Mouse (Mus musculus): ENCODE data around the gene Snrnp70. TPM values are rescaled to one million over a fixed set of nuclear protein-coding genes. Genes with fewer than 3 reads are reported as not detected.

Snrnp70 gene
- total and polyA plus RNA-seq, 3 experiments = 182 to 457 (median 197) TPM

- H3K4me2 ChIP-seq (ENCODE audit: insufficient read depth, low read depth, poor library complexity, severe bottlenecking) = no peak overlapping the region
- peaks cover 12% of the 10 kb centered on the region for H3K9me3 ChIP-seq (replicated peaks; ENCODE audit: low read length)
- DNase-seq (ENCODE audit: extremely low read depth) = no peak
- TF ChIP-seq PAX5 (IDR thresholded peaks at IDR 0.05; ENCODE audit: low read length) (no peak), HCFC1 (IDR thresholded peaks at IDR 0.05; ENCODE audit: low read depth, low read length) (no peak), SIN3A (IDR thresholded peaks at IDR 0.05; ENCODE audit: low read length) (no peak), MEF2A (IDR thresholded peaks at IDR 0.05; ENCODE audit: borderline replicate concordance, low read depth, low read length) (no peak), JUND (conservative IDR thresholded peaks at IDR 0.05; ENCODE audit: low read depth, low read length) (no peak), USF2 (conservative IDR thresholded peaks at IDR 0.05; ENCODE audit: low read depth, low read length) (no peak), IRF4 (IDR thresholded peaks at IDR 0.05; ENCODE audit: low read depth, low read length) (no peak), MXI1 (IDR thresholded peaks at IDR 0.05; ENCODE audit: low read depth, low read length) (no peak), POLR2A (IDR thresholded peaks at IDR 0.05; ENCODE audit: low read depth, low read length) (no peak), GABPA (IDR thresholded peaks at IDR 0.05; ENCODE audit: insufficient replicate concordance, low read depth, low read length) (no peak), TBP (conservative IDR thresholded peaks at IDR 0.05; ENCODE audit: low read depth, low read length) (no peak), USF1 (IDR thresholded peaks at IDR 0.05; ENCODE audit: low read depth, low read length) (no peak), NRF1 (IDR thresholded peaks at IDR 0.05; ENCODE audit: low read depth, low read length) (no peak), EP300 (IDR thresholded peaks at IDR 0.05; ENCODE audit: low read length) (no peak), KAT2A (IDR thresholded peaks at IDR 0.05; ENCODE audit: insufficient replicate concordance, low read length) (no peak), ZMIZ1 (IDR thresholded peaks at IDR 0.05; ENCODE audit: low read depth, low read length) (no peak), RAD21 (IDR thresholded peaks at IDR 0.05; ENCODE audit: low read depth, low read length) (no peak)
- in situ Hi-C loops (cut with MboI; ENCODE audit: low pct_ligation_motif_present, low pct_unique_long_range_greater_than_20kb, low sequenced_read_pairs) (no loop called here), dilution Hi-C loops (cut with MboI; ENCODE audit: extremely low pct_ligation_motif_present, extremely low pct_unique_long_range_greater_than_20kb, low sequenced_read_pairs) (no loop called here)
- H3K4me1 ChIP-seq (ENCODE audit: control insufficient read depth in 1 of 2, insufficient read depth in 2 of 2) = peaks cover 0 to 21% of the 10 kb centered on the region in 2 experiments; a peak in 2 of 4 replicates
- H3K79me2 ChIP-seq (replicated peaks; ENCODE audit: control insufficient read depth, extremely low read depth, insufficient read depth, poor library complexity, severe bottlenecking) = no peaks in the 10 kb centered on the region
- no peak overlapping the region for H3K4me3 ChIP-seq (replicated peaks in 1 of 3; ENCODE audit: low read depth in 2 of 3, low read length in 2 of 3, poor library complexity in 1 of 3)
- peaks cover 0 to 4% of the 10 kb centered on the region in 2 experiments for H3K36me3 ChIP-seq (replicated peaks in 1 of 2; ENCODE audit: control insufficient read depth in 1 of 2, insufficient read depth in 1 of 2, low read length in 1 of 2)
- H3K9ac ChIP-seq (ENCODE audit: insufficient read depth, low read depth) = no peak overlapping the region
- no peak overlapping the region for H3K27ac ChIP-seq (ENCODE audit: insufficient read depth, low read depth)
- peaks cover 78% of the 10 kb centered on the region for H3K27me3 ChIP-seq (replicated peaks)
Observed at GRCm38 (mm10) chr7:45408949-45409348, 13.4 kb upstream of the Snrnp70 start.

DNA sequence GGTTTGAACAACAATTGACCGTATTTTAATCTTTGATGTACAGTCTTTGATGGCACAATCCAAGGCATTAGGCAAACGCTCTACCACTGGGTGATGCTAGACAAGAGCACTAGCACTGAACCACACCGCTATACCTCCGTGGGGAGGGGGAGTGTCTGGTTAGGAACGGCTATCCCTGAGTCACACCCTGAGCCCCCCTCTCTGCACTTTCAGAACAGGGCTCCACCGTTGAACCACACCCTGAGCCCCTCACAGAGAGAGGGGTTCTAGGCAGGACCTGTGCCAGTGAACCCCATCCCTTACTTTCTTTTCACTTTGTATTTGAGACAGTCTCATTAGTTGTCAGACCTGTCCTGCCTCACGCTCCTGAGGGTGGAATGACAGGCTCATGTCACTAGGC lies 12.8 kb upstream of the Snrnp70 start:
- Histone ChIP-seq H3K79me2 (replicated peaks; ENCODE audit: control insufficient read depth, extremely low read depth, insufficient read depth, poor library complexity, severe bottlenecking) (no peaks in the 10 kb centered on the region), H3K27me3 (replicated peaks) (peaks cover 77% of the 10 kb centered on the region), H3K4me1 (ENCODE audit: control insufficient read depth in 1 of 2, insufficient read depth in 2 of 2) (peaks cover 0 to 18% of the 10 kb centered on the region in 2 experiments; a peak in 2 of 4 replicates), H3K4me2 (ENCODE audit: insufficient read depth, low read depth, poor library complexity, severe bottlenecking) (no peak overlapping the region), H3K36me3 (replicated peaks in 1 of 2; ENCODE audit: control insufficient read depth in 1 of 2, insufficient read depth in 1 of 2, low read length in 1 of 2) (peaks cover 0 to 4% of the 10 kb centered on the region in 2 experiments), H3K9ac (ENCODE audit: insufficient read depth, low read depth) (no peak overlapping the region), H3K9me3 (replicated peaks; ENCODE audit: low read length) (peaks cover 12% of the 10 kb centered on the region), H3K4me3 (replicated peaks in 1 of 3; ENCODE audit: low read depth in 2 of 3, low read length in 2 of 3, poor library complexity in 1 of 3) (no peak overlapping the region), H3K27ac (ENCODE audit: insufficient read depth, low read depth) (no peak overlapping the region)
- dilution Hi-C loops (cut with MboI; ENCODE audit: extremely low pct_ligation_motif_present, extremely low pct_unique_long_range_greater_than_20kb, low sequenced_read_pairs) (no loop called here), in situ Hi-C loops (cut with MboI; ENCODE audit: low pct_ligation_motif_present, low pct_unique_long_range_greater_than_20kb, low sequenced_read_pairs) (no loop called here)
- no peak for DNase-seq (ENCODE audit: extremely low read depth)
- TF ChIP-seq JUND (conservative IDR thresholded peaks at IDR 0.05; ENCODE audit: low read depth, low read length) = no peak
- TF ChIP-seq SIN3A (IDR thresholded peaks at IDR 0.05; ENCODE audit: low read length) = no peak
